Mouse (Mus musculus) kidney, adult 2 months (tissue): ENCODE data around the gene Snrpb.

Experiments used
- CTCF ChIP-seq: fragments of 200-500 bp; conservative IDR thresholded peaks from 2 replicates; pipeline ENCODE4 v1.5.1; 2011; ENCODE audit warnings: low read depth, mild to moderate bottlenecking, control low read depth, low read length, moderate library complexity, mixed read lengths; ENCODE audit not compliant: insufficient read depth, insufficient read length
- POLR2A ChIP-seq: fragments of 200-500 bp; IDR thresholded peaks from one replicate; pipeline ENCODE4 v1.6.1; 2011; ENCODE audit warnings: low read depth, low read length, control low read depth

- TF ChIP-seq POLR2A (no peak), CTCF (no peak)
Observed at GRCm38 (mm10) chr2:130162701-130163100, 16.5 kb downstream of the Snrpb start.
